Mouse (Mus musculus): ENCODE results near the gene Tnfrsf12a.

DNA sequence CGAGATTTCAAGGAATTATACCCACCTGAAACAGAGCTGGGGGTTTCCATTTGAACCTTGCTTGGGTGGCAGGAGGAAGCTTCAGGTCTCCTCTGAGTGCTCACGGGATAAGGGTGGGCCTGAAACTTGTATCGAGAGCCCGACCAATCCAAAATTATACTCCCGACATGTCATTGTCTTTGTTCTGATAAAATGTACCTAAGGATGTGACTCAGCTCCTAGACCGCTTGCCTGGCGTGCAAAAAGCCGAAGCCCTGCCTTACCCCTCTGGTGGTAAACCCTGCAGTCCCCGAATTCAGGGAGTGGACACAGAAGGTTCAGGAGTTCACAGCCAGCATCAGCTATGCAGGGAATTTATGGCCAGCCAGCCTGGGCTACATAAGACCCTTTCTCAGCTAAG is 3.1 kb upstream of the Tnfrsf12a start:
- TF ChIP-seq CTCF (IDR thresholded peaks at IDR 0.05; ENCODE audit: extremely low read depth, insufficient read depth, low read length) (no peak), POLR2A (IDR thresholded peaks at IDR 0.05; ENCODE audit: extremely low read depth, insufficient read depth, low read length) (no peak)

Measured in cortical plate, adult 2 months (tissue).